Mouse (Mus musculus) embryonic facial prominence, embryonic 15.5 days (tissue): ENCODE measurements around the gene Arl8b. TPM values are rescaled to one million over a fixed set of nuclear protein-coding genes. Genes with fewer than 3 reads are reported as not detected.

Source experiments
- ATAC-seq: fragments of 200-750 bp; cut with Nextera tagmentation; 2 replicates; pipeline ENCODE4 v1.8.0; 2017; ENCODE audit warnings: low read depth, moderate TSS enrichment; ENCODE audit not compliant: insufficient number of reproducible peaks, low FRiP score, low TSS enrichment
- H3K27ac ChIP-seq: fragments of 300-500 bp; sonication (generic); replicated peaks from 2 replicates; pipeline ENCODE4 v1.5.1; 2015; ENCODE audit warnings: mild to moderate bottlenecking, inconsistent platforms
- H3K27me3 ChIP-seq: fragments of 300-500 bp; sonication (generic); 2 replicates; pipeline ENCODE4 v1.6.1; 2015; ENCODE audit warnings: inconsistent platforms
- H3K36me3 ChIP-seq: fragments of 300-500 bp; sonication (generic); 2 replicates; pipeline ENCODE4 v1.6.1; 2015; ENCODE audit warnings: mild to moderate bottlenecking, inconsistent platforms
- H3K4me1 ChIP-seq: fragments of 300-500 bp; sonication (generic); 2 replicates; pipeline ENCODE4 v1.6.1; 2015; ENCODE audit warnings: inconsistent platforms
- H3K4me2 ChIP-seq: fragments of 300-500 bp; sonication (generic); replicated peaks from 2 replicates; pipeline ENCODE4 v1.6.1; 2015; ENCODE audit warnings: mild to moderate bottlenecking, inconsistent platforms
- H3K4me3 ChIP-seq: fragments of 300-500 bp; sonication (generic); replicated peaks from 2 replicates; pipeline ENCODE4 v1.5.1; 2015; ENCODE audit warnings: mild to moderate bottlenecking, inconsistent platforms
- H3K9ac ChIP-seq: fragments of 300-500 bp; sonication (generic); 2 replicates; pipeline ENCODE4 v1.6.1; 2015; ENCODE audit warnings: inconsistent platforms
- H3K9me3 ChIP-seq: fragments of 300-500 bp; sonication (generic); replicated peaks from 2 replicates; pipeline ENCODE4 v1.6.1; 2016; ENCODE audit warnings: inconsistent platforms
- WGBS: fragments of 180-500 bp; shearing (Covaris S2); methylation state at CpG from one replicate; pipeline ENCODE4 v1.1.7; 2015; 5-methylcytosine and 5-hydroxymethylcytosine counted together
- polyA plus RNA-seq: library from polyadenylated mRNA; unstranded; fragments of >200 nt; fragmentation: Nextera tagmentation; extraction: Ambion mirVana; gene quantifications from 2 replicates; pipeline ENCODE4 v1.2.1, GENCODE M21; 2015

Gene Arl8b
- polyA plus RNA-seq = 76.4 and 83.7 TPM in 2 replicates

DNA sequence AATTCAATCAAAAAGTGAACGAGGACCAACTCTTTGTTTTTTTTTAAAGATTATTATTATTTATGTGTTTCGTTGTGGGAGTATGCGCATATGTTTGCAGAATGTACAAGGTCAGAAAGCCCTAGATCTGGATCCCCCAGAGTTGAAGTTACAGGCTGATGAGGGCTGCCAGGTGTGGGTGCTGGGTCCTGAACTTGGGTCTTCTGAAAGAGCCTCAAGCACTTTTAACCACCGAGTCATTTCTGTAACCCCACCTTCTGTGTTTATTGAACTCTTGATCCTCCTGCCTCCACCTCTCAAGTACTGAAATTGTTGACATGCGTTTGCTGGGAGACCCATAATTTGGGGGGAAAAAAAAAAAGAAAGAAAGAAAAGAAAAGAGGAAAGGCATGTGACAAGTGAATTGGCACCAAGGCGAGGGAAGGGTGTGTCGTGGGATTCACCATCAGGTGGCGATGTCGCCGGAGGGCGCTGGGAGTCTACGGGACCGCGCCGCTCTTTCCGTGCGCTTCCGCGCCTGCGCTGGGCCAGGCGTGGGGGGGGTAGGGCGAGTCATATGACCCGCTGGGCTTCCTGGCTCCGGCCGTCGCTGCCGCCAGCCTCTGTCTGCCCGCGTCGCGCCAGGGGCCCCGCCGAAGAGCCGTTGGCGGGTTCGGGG, at the start of gene Arl8b:
Gene Arl8b (plus strand): TSS at position 574 of the 658 bp plus-strand sequence.
- H3K4me3 ChIP-seq = peak within 1 kb of the TSS; percentile 100
- H3K4me1 ChIP-seq = peaks cover 27% of the 10 kb centered on the region
- no peaks in the 10 kb centered on the region for H3K27me3 ChIP-seq
- H3K4me2 ChIP-seq = peak within 1 kb of the TSS; percentile 76
- H3K27ac ChIP-seq = peak within 1 kb of the TSS; percentile 82
- ATAC-seq = peak; percentile 94
- H3K36me3 ChIP-seq = no peaks in the 10 kb centered on the region
- H3K9ac ChIP-seq = peak within 1 kb of the TSS; percentile 94
- H3K9me3 ChIP-seq = no peaks in the 10 kb centered on the region
- WGBS = 10% methylated on average over 36 of the region's 36 CpGs

DNA sequence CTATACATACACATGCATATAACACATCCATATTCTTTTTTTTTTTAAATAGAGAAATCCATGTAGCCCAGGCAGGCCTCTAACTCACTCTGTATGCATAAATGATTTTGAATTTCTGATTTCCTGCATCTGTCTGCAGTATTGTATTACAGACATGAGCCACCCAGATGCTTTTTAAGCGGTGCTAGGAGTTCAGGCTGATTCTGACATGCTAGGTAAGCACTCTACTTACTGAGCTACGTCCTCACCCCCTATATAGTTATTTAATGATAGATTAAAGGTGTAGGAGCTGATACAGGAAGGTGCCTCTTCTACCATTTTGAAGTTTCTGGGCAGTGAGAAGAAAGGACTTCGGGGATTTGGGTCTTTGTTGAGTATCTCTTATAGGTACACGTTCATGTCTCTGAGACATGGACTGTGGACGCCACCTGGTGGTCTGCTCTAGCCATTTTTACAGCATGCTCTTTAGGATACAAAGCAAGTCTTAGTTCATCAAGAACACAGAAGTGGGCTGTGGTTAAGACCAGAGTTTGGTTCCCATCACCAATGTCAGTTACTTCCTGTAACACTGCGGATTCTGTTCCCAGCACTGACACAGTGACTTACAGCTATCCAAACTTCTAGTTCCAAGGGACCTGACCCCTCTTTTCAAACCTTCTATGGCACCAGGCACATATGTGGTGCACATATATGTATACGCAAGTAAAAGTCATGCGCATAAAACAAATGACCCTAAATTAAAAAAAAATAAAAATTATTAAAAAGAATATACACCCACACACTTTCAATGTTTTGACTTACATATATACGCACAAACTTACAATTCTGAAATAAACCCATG, 46.8 kb upstream of the Arl8b start:
- Histone ChIP-seq H3K9me3 (no peaks in the 10 kb centered on the region), H3K9ac (no peak overlapping the region), H3K4me3 (no peak overlapping the region), H3K4me2 (no peak overlapping the region), H3K27ac (no peak overlapping the region), H3K36me3 (no peaks in the 10 kb centered on the region), H3K27me3 (no peaks in the 10 kb centered on the region), H3K4me1 (peaks cover 13% of the 10 kb centered on the region)
- 46% methylated on average over 9 of the region's 9 CpGs for WGBS
- no peak for ATAC-seq

DNA sequence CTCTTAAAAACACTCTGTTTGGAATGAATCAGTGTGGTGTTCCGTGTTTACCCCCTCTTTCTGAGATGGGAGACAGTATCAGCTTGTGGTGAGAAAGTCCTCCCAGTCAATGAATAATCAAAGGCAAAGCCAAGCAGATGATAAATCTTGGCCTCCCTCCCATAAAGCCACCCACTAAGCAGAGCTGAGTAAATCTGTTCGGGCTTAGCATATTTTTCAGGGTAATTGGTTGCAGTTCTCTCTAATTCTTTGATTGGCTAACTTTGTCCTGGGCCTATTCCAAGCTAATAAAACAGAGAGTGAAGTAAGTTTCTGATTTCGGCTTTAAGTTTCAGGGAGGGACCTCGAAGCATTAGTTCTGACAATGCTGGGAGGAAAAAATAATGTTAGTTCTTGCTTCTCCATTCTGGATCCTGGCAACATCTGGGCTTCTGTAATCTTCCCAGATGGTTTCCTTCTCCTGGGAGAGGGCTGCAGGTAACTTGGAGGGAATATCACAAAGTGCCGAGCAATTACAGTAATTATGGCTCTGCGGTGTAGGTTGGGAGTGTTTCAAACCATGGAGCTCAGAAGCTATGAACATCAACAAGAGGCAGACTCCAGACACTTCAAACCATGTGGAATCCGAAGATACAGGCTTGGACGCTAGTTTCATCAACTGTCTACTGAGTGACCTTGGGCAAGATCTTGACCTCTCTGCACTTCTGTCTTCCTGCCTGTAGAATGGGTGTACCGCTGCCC, 44.3 kb upstream of the Arl8b start:
- 39% methylated on average over 9 of the region's 9 CpGs for WGBS

DNA sequence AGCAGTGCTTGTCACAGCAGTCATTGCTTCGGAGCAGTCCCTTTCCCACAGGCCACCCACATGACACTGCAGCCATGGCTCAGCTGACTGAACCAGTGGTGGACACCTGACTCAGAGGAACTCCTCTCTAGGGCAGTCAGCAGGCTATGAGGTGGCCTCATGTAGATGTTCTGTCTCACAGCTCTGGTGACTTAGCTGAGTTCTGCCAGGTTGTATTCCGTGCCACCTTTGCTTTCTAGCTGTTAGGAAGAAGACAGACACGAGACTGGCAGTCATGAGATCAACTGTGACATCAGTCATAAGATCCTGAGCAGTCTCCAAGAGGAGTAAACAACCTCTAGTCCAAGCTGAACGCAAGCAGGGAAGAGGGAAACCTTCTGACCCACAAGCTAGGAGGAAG, 42.3 kb upstream of the Arl8b start:
- H3K9me3 ChIP-seq = no peaks in the 10 kb centered on the region
- no peak overlapping the region for H3K4me3 ChIP-seq
- no peak for ATAC-seq
- no peak overlapping the region for H3K9ac ChIP-seq
- 80% methylated on average over 4 of the region's 4 CpGs for WGBS
- H3K36me3 ChIP-seq = no peaks in the 10 kb centered on the region
- peaks cover 13% of the 10 kb centered on the region for H3K4me1 ChIP-seq
- H3K4me2 ChIP-seq = no peak overlapping the region
- no peak overlapping the region for H3K27ac ChIP-seq
- no peaks in the 10 kb centered on the region for H3K27me3 ChIP-seq

More for the DNA sequence above, 44.3 kb upstream of the Arl8b start:
- Histone ChIP-seq H3K4me3 (no peak overlapping the region), H3K9ac (no peak overlapping the region), H3K36me3 (no peaks in the 10 kb centered on the region), H3K9me3 (no peaks in the 10 kb centered on the region), H3K27me3 (no peaks in the 10 kb centered on the region), H3K4me2 (no peak overlapping the region), H3K27ac (peak overlapping the region; percentile 25; the same call in 1 of the 2 replicates), H3K4me1 (peaks cover 13% of the 10 kb centered on the region)
- peak; percentile 63 for ATAC-seq

DNA sequence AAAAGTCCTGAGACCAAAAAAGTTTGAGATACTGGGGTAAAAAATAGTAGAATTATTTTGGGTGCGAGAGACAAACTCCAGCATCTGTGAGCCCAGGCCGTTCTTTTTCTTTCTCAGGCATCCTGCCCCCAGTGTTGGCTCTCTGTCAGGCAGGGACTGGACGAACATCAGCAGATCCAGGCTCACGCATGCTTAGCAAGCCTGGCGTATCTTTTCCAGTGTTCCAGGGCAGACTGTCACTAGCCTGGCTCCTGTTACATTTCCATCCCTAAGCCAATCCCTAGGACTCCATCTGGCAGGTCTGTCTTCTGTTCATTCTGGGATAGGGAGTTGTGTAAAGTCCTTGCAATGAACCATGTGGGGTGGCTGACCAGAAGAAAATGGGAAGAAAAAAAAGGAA, 39.2 kb upstream of the Arl8b start:
- peaks cover 5% of the 10 kb centered on the region for H3K4me1 ChIP-seq
- H3K27me3 ChIP-seq = no peaks in the 10 kb centered on the region
- no peak overlapping the region for H3K4me3 ChIP-seq
- 73% methylated on average over 5 of the region's 5 CpGs for WGBS
- no peaks in the 10 kb centered on the region for H3K36me3 ChIP-seq
- no peak overlapping the region for H3K4me2 ChIP-seq
- H3K27ac ChIP-seq = no peak overlapping the region
- no peaks in the 10 kb centered on the region for H3K9me3 ChIP-seq
- no peak overlapping the region for H3K9ac ChIP-seq
- no peak for ATAC-seq

DNA sequence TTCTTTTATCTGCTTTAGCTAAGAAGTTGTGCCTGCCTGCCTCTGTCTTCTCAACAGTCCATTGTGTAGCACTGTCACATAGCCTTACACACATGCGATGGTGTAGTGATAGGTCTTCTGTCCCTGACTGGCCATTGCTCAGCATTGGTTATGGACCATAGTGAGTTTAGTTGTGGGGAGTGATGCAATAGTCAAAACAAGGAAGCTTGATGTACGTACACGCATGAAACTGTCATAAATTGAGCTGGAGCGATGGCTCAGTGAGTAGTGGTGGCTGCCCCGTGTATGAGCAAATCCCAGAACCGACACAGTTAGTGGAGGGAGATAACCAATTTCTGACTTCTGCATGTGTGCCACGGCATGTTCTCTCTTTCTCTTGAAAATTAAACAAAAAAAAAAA, 31.6 kb upstream of the Arl8b start:
- no peak overlapping the region for H3K9ac ChIP-seq
- no peaks in the 10 kb centered on the region for H3K27me3 ChIP-seq
- ATAC-seq = no peak
- H3K27ac ChIP-seq = no peak overlapping the region
- H3K4me2 ChIP-seq = no peak overlapping the region
- 92% methylated on average over 7 of the region's 7 CpGs for WGBS
- H3K36me3 ChIP-seq = no peaks in the 10 kb centered on the region
- H3K9me3 ChIP-seq = no peaks in the 10 kb centered on the region
- no peak overlapping the region for H3K4me3 ChIP-seq
- H3K4me1 ChIP-seq = no peaks in the 10 kb centered on the region

DNA sequence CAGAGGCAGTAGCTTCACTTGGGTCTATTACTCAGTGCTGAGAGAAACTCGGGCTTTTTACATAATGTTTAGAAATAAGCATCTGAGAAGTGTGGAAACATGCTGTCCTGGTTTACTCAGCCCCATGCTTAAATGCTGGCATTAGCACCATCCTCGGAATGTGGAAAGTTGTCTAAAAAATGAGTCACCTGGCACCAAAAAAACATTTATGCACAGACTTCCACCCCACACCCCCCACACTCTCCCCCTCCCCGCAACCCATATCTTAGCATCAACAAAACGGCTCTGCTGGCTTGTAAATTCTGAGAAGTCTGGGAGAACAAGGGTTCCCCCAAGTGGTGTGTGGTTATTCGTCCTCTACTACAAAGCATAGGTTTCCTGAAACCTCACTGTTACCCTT, 30.5 kb upstream of the Arl8b start:
- Histone ChIP-seq H3K9me3 (no peaks in the 10 kb centered on the region), H3K4me3 (no peak overlapping the region), H3K4me2 (no peak overlapping the region), H3K27me3 (no peaks in the 10 kb centered on the region), H3K36me3 (no peaks in the 10 kb centered on the region), H3K4me1 (no peaks in the 10 kb centered on the region), H3K27ac (no peak overlapping the region), H3K9ac (no peak overlapping the region)
- no peak for ATAC-seq
- 43% methylated on average over 5 of the region's 5 CpGs for WGBS

DNA sequence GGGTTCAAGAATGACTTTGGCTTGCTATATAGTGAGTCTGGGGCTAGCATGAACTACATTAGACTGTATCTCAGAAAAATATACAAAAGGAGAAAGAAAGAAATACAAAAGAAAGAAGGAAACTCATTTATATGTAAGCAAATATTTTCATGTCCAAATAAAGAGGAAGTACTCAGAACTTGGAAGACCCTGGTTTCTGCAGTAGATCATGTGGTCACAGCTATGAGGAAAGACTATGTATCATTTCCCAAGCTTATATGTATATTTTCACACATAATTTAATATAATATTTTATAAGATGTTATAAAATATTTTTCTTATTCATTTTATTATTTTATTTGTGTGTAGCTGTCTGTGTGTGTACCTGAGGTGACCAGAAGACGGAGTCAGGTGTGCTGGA, 29.4 kb upstream of the Arl8b start:
- Histone ChIP-seq H3K27ac (no peak overlapping the region), H3K4me3 (no peak overlapping the region), H3K4me1 (no peaks in the 10 kb centered on the region), H3K9me3 (no peaks in the 10 kb centered on the region), H3K27me3 (no peaks in the 10 kb centered on the region), H3K9ac (no peak overlapping the region), H3K4me2 (no peak overlapping the region), H3K36me3 (no peaks in the 10 kb centered on the region)
- 87% methylated on average over 1 of the region's 1 CpGs for WGBS
- no peak for ATAC-seq

DNA sequence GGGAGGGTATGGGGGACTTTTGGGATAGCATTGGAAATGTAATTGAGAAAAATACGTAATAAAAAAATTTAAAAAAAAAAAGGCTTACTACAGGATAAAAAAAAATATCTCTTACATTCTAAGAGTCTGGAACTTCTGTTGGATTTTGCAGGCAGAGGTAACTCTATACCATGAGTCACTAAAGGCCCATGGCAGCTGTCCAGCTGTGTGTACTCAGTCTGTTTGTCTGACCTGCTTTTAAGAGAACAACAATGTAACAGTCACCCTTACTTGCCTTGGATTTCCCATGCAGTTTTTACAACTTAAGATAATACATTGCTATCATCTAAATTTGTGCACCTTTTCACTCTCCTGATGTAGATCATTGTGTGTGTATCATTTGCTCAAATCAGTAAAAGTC, 28.5 kb upstream of the Arl8b start:
- no peak for ATAC-seq
- H3K27ac ChIP-seq = no peak overlapping the region
- no peak overlapping the region for H3K9ac ChIP-seq
- no peaks in the 10 kb centered on the region for H3K36me3 ChIP-seq
- H3K4me3 ChIP-seq = no peak overlapping the region
- WGBS = 39% methylated on average over 1 of the region's 1 CpGs
- no peaks in the 10 kb centered on the region for H3K27me3 ChIP-seq
- no peaks in the 10 kb centered on the region for H3K9me3 ChIP-seq
- no peaks in the 10 kb centered on the region for H3K4me1 ChIP-seq
- no peak overlapping the region for H3K4me2 ChIP-seq

DNA sequence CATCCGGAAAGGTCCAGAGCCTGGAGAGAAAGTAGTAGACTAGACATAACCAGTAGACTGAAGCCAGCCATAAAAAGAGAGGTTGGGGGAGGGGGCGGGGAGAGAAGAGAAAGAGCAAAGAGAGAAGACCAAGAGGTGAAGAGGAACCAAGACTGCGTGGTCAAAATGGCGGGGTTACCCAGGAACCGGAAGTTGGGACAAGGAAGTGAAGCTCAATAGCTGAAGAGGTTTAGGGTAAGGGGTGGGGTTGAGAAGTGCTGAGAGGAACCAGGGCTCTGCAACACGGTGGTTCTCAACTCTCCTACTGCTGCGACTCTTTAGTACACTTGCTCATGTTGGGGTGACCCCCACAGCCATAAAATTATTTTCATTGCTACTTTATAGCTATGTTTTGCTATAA, 27.0 kb upstream of the Arl8b start:
- no peak for ATAC-seq
- Histone ChIP-seq H3K9ac (no peak overlapping the region), H3K27ac (no peak overlapping the region), H3K4me3 (no peak overlapping the region), H3K27me3 (no peaks in the 10 kb centered on the region), H3K36me3 (no peaks in the 10 kb centered on the region), H3K9me3 (no peaks in the 10 kb centered on the region), H3K4me2 (no peak overlapping the region), H3K4me1 (no peaks in the 10 kb centered on the region)
- WGBS = 95% methylated on average over 7 of the region's 7 CpGs

DNA sequence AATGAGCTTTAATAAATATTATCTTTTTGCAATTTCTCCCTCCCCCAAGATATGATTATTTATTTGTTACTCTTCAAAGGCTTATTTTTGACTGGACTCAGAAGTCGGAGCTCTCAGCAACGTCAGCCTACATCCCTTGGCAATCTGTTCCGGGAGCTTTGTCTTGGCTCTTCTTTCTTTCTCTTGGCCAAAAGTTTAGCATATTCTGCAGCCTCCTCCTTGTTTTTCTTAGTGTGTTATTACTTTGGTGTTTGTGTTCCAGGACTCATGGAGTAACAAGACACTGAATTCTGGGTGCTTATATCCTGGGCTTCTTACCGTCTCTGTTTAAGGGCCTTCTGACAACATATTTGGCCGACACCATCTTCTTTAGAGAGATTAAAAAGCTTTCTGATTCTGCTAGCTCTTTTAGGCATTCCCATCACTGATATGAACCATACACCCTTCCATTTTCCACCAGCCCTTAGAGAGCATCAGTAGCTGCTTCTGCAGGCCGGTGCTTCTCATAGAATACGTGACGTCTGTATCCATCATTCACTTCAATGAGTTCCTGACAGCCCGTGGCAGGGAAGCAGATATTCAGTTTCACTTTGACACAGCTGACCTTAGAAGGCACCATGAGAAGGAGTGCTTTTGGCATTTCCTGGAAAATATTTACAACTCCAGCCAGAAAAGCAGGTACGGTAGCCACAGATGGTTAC, 23.8 kb upstream of the Arl8b start:
- no peaks in the 10 kb centered on the region for H3K9me3 ChIP-seq
- no peak overlapping the region for H3K27ac ChIP-seq
- H3K36me3 ChIP-seq = no peaks in the 10 kb centered on the region
- H3K4me2 ChIP-seq = no peak overlapping the region
- 72% methylated on average over 10 of the region's 10 CpGs for WGBS
- H3K27me3 ChIP-seq = no peaks in the 10 kb centered on the region
- no peak for ATAC-seq
- H3K4me3 ChIP-seq = no peak overlapping the region
- no peak overlapping the region for H3K9ac ChIP-seq
- no peaks in the 10 kb centered on the region for H3K4me1 ChIP-seq
